Mouse (Mus musculus): Measurements from ENCODE around the gene Atf5.
A peak's percentile ranks its signal among the peaks of the same experiment; 100 is the strongest.

Atf5 gene

DNA sequence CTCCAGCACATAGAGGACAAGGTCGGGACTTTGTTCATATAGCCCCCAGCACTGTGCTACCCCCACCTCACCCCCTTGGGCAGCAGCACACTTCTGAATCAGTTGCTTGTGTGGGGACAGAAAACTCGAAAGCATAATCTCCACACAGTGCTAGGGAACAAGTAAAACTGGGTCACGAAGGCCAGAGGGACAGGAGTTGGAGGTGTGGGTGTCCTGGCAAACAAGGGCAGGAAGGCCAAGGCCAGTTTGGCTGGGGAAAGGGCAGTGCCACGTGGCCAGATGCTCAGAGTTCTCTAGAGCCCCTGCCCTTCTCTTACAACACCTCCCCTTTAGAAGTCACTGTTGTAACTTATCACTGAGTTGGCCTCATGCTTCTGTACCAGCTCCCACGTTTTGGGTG, 3.4 kb upstream of the Atf5 start:
- no peak for DNase-seq (ENCODE audit: low read depth)

DNA sequence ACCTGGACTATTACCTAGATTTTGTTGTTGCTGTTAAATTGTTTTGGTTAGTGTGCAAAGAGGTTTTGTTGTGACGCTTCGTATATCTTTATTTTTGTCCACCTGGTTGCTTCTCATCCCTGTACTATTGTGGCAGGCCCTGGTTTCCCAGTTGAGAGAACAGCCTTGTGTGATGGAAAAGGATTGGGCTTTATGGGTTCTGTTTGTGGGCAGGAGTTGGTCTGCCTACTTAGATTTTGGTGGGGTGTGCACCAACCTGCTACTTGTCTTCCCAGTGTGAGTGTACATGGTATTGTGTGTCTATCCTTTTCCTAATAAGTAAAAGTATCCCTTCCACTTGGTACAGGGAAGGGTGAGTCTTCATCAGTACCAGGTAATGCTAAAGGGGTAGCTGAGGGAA, 2.9 kb upstream of the Atf5 start:
- DNase-seq (ENCODE audit: low read depth): no peak

DNA sequence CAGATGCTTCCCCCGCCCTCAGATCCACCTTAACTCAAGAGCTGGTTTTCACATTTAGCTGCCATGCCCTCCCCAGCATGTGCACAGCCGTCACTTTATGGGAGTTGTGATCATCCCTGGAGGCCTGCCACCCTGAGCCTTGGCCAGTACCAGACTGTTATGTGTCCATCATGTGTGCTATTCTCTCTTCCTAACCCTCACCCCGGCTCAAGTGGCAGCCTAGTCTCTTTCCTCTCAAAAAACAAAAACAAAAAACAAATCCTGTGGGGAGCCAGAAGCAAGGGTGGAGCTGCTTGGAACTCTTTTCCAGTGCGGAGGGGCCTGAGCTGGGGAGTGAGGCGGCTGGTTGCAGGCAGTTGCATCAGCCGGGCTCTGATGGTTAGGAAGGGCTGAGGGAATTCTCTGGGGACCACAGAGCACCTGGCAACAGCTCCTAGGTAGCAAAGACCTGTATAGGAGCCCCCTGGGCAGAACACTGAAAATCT, 2.3 kb upstream of the Atf5 start:
- no peak for DNase-seq (ENCODE audit: low read depth)

DNA sequence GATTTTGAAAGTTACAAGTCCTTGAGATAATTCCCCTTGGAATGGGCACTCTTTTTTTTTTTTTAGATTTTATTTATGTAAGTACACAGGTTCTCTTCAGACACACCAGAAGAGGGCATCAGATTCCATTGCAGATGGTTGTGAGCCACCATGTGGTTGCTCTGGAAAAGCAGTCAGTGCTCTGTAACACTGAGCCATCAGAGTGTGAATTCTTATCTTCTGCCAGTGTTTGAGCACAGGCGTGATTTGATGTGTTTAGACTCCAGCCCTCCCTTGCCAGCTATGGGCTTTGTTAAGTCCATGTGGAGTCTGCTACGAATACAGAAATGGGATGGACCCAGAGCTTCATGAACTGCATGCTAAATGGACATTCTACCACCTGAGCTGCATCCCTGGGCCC, 1.7 kb upstream of the Atf5 start:
- DNase-seq (ENCODE audit: low read depth): no peak

DNA sequence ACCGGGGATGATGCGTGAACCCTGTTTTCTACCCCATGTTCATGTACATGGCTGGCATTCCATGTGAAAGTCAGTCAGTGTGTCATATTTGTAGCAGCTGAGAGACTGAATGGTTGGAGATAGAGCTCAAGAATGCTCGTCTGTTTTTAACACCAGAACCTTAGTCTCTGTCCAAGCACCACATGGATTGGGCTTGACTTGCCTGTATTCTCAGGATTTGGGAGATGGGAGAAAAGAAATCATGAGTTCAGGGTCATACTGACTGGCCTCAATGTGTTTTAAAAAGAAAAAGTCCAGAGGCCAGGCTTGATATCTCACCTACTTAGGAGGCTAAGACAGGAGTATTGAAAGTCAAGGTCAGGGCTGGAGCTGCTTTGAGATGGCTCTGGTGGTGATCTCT, 983 bp upstream of the Atf5 start:
- DNase-seq (ENCODE audit: low read depth): no peak

DNA sequence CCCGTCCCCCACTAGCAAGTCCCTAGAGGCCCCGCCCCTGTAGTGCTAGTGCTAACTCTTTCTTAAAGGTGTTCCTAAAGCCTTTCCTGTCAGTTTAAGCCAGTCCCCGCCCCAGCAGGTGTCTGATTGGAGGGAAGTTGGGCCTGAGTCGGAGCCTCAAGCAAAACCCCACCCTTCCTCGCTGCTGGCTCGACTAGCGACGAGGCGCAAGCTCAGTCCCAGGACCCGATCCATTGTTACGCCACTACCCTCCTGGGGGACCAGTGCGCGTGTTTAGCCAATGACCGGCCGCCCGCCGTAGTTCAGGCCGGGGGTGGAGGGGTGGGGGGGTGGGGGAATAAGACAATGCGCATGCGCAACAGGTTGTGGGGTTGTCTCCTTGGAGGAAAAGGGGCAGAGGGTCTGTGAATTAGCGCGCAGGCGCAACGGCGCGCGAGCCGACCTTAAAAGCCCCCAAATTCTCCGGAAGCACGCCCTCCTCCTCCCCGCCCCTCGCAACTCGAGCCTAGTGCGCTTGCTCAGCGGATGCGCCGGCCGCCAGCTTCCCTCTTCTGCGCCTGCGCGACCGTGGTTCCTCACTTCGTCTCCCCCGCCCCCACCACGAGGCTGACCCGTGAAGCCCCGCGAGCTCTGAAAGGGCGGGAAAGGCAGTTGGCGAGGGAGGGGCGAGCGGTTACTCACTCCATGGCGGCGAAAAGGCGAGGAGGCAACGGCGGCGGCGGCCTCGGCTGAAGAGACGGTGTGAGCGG, 563 bp downstream of the Atf5 start, which contains the start of the genes Nup62 and Il4i1:
TSS of gene Nup62 (plus strand) at position 368 of the 749 bp plus-strand sequence.
TSS of gene Il4i1 (plus strand) at position 667 of the 749 bp plus-strand sequence.
- peak; percentile 98 for DNase-seq (ENCODE audit: low read depth)

DNA sequence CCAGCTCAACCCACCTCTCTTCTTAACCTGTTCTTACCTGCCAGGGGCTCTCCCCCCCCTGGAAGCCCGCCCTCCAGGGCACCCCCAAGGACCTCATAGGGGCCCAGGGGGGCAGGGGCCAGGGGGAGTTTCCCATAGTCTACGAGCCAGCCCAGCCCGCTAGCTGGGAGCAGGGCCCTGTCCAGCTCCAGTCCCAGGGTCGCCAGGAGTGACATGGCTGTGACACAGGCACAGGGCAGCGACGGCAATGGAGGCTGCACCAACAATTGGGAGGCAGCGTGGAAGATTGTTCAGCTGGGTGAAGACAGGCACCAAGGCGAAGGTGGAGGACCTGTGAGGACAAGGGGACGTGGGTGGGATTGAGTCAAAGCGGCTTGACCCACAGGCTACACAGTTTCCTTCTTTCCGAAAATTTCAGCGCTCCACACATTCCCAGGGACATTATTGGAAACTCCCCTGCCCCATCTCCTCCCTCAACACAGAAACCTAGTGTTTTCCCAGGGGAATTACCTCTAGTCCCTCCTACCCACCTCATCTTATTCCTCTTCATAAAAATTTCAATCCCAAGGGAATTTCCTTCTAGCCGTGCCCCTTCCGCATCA, 1.4 kb downstream of the Atf5 start:
- no peak for DNase-seq (ENCODE audit: low read depth)

DNA sequence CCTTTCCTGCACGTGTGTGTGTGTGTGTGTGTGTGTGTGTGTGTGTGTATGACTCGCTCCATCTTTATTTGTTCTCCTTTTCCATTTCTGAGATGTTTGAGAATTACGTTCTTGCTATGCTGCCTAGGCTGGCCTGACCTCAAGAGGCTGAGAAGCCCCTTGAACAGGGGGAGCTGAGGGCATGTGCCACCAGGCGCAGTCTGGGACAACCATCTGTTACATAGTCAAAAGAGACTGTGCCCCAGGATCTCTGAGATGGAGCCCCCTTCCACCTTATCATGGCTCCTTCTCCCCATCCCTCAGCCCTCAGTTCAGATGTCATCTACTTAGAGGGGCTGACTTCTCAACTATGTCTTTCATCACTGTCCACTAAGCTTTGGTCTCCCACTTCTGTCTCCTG, 2.0 kb downstream of the Atf5 start:
- no peak for DNase-seq (ENCODE audit: low read depth)

DNA sequence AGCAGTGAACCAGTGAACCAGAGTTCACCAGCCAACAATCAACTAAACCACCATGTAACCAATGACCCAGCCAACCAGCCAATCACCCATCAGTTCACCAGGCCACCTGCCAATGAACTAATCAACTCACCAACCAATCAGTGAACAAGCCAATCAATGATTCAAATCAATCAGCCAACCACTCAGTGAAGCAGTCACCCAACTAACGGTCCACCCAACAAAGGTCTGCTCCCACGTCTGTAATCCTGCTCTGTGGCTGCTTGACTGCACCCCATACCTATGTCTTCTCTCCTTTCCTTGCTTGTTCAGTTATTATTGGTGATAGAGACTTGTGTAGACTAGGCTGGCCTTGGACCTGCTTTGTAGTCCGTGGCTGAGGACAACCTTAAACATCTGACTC, 2.5 kb downstream of the Atf5 start:
- no peak for DNase-seq (ENCODE audit: low read depth)

DNA sequence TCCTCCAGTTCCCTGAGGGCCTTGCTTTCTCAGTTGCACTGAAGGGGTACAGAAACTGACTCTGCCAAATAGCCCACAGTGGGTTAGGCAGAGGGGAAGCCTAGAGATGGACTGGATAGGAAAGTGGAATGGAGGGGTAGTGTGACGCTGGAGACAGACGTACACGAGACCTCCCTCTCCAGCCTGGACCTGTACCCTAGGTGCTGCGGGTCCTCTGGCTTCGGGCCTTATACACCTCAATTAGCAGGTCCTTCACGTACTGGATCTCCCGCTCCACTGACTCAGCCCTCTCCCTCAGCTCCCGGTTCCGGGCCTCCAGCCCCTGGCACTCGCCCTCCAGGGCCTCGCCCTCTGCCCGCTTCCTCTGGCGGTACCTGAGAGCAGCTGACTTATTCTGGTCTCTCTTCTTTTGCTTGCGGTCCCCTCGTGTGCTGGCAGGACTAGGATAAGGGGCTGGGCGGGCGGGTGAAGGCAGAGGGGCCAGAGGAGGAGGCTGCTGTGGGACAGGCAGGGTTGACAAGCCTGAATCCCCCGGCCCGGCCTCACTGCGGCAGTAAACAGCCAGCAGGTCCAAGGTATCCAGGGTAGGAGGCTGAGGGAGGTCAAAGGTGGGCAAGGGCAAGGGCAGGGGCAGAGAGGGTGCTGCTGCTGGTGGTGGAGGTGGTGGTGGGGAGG, 3.7 kb downstream of the Atf5 start:
- no peak for DNase-seq (ENCODE audit: low read depth)

DNA sequence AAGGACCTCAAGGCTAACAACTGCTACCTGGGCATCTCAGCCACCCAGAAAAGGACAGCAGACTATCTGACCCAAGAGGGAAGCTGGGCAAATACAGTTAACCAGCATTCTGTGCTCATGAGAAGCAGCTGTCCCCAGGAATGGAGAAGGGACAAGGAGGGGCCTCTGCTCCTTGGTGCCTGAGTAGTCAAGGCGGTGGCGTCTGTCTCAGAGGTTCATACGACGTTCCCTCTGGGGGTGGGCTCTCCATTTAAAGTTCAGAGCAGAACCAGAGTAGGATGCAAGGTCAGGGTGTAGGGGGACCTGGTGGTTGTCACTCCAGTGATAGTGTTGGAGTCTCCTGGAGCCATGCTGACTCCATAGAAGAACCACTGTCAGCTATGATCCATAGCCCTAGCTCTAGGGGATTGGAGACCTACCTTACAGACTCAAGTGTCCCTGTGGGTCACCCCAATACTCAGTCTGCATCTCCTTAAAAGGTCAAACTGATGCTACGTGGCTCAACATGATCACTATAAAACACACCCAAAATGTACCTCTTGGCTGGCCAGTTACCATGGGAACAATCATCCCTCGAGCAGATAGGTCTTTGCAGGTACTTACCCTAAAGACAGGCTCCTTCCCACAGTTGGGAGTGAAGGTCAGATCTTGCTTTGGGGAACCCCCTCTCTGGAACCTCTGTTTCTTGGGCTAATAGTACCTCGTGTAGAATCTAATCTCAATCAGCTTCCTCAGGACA, 5.5 kb downstream of the Atf5 start:
- no peak for DNase-seq (ENCODE audit: low read depth)

DNA sequence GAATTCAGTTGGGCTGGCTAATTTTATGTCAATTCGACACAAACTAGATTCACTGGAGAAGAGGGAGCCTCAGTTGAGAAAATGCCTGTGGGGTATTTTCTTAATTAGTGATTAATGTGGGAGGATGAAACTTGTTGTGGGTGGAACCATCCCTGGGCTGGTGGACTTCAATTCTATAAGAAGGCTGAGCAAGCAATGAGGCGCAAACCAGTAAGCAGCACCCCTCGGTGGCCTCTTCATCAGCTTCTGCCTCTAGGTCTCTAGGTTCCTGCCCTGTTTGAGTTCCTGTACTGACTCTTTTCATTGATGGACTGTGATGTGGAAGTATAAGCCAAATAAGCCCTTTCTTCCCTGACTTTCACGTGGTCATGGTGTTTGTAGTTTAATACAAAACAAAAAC, 6.1 kb downstream of the Atf5 start:
- no peak for DNase-seq (ENCODE audit: low read depth)

DNA sequence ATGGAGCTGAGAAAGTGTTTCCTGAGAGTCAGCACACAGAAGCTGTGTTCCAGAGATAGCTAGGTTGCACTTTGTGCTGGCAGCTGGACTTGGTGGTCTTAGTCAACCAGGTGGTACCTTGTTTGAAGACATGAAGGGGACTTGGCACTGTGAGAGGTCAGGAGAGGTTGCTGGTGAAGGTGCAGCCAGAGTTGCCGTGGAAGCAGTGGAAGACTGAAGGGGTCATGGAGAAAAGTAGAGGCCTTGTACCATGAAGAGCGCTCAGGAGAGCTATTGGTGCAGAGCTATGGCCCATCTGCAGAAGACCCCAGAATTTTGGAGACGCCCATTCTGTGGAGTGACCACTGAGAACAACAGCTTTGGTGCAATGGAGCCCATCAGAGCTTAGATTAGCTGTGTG, 7.0 kb downstream of the Atf5 start:
- no peak for DNase-seq (ENCODE audit: low read depth)

DNA sequence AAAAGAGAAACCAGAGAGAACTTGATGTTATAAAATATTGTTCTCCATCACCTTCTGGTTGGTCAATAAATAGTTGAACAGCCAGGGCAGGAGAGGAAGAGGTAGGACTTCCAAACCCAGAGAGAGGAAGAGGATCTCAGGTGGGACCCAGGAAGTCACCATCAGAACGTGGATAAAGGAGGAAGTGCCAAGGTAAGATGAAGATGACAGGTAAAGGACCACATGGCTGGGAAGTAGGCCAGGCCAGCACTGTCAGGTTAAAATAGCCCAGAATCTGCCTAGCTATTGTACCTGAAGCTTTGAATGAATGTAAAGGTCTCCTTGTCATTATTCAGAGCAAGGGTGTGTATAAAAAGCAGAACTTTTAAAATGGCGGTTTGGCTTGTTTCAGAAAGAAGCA, 7.5 kb downstream of the Atf5 start:
- DNase-seq (ENCODE audit: low read depth): no peak

DNA sequence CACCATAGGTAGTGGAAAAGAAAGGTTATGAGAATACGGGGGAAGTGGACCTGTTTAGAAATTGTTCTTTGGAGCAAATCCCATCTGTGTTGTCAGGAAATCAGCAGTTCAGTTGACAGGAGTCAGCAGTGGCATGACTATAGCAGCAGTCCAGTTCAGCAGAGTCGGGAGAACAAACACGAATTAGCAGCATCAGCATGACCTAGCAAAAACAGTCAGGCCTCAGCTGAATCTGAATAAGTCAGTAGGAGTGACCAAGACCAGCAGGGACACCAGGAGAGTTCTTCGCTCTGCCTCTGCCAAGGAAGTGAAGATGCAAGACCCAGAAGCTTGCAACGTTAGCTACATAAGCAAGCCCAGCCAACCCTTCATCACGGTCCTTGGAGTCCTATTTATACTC, 23.7 kb downstream of the Atf5 start:
- DNase-seq (ENCODE audit: low read depth): no peak

DNA sequence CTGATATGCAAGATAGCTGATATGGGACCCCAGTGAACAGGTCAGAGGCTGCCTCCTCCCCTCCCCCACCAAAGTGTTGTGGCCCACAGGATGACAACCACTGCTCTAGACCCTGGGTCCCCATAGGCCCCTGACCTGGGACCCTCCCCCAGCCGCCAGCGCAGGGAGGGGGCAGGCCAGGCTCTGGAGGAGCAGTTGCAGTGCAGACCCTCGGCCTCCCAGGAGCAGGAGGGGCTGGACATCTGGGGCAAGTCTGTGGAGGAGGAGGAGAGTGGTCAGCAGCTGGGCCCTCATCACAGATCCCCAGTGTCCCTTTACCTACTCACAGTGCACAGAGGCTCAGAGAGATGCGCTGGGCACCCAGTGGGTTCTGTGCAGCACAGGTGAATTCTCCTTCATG, 26.4 kb downstream of the Atf5 start:
- DNase-seq (ENCODE audit: low read depth): no peak

DNA sequence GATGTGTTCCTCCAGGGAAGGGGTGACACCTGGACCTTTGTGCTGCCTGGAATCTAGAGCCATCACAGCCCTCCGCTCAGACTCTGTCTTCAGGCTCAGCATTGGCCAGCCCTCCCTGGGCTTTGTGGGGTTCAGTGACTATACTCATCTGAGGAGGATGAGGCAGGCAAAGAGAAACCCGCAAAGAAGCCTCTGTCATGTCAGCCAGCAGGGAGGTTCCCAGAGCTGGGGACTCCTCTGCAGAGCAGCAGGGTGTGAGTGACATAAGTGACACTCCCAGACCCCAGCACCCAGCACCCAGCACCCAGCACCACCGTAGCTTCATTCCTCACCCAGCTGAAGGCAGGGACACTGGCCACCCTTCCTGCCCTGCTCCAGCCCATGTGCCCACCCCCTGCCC, 26.9 kb downstream of the Atf5 start:
- DNase-seq (ENCODE audit: low read depth): no peak

DNA sequence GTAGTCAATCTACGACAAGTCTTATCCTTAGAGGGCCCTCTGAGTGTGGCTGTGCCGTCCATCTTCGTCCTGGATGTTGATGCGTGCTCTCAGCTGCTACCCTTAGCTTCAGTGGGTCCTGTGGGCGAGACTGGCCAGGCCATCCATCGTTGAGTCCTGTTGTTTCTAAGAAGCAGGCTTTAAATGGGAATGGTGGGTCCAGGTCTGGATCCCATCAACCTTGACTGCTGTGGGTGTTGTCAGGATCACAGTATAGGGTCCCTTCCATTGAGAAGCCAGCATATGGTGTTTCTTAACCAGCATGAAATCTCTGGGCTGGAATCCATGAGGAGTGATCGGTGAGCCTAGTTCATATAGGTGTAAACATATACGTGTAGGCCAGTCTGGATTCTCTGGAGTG, 36.4 kb downstream of the Atf5 start:
- no peak for DNase-seq (ENCODE audit: low read depth)

DNA sequence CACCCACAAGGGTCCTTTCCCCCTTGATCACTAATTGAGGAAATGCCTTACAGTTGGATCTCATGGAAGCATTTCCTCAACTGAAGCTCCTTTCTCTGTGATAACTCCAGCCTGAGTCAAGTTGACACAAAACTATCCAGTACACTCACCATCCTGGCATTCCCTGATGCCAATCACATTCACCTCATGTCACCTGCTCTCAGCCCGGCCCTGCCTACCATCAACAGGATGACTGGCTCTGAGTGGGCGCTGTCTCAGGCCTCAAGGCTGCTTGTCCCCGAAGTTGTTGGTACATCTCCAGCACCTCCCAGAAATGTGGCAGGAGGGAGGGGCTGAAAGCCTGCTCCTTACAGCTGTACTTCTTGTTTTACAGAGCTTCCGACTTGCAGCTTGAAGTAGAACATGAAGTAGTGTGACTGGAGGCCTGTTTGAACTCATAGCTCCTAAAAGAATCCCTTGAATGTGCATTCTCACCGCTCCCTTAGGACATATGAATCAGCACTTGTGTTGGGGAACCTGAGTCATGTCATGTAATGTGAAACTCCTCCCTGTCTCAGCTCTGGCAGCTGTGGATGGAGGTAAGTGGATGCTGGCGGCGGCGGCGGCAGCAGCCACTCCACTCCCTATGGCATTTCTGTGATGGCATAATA, 39.5 kb downstream of the Atf5 start:
- DNase-seq (ENCODE audit: low read depth): no peak

DNA sequence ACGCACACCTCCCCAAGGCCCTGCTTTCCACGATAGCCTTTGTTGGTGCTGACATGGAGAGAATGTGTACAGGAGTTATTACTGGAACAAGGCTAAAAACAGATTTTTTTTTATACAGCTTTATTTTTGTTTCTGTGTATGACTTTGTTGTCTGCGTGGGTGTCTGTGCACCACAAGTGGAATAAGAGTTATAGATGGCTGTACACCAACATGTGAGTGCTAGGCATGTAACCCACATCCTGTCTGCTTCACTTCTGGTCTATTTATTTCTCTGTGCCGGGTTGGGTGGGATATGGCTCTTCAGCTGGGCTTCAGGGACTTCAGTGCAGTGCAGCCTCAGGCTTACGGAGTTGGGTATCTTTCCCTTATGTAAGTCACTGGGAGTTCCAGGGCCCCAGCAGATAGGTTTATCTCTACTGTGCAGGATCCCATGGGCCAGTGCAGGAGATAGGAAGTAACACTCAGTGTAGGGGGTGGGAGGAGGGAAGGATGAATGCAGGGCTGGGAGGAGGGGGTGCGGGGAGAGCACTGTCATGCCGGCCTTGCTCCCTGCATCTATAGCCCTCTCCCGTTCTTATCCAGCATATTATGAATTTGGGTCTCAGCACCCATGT, 43.8 kb downstream of the Atf5 start:
- DNase-seq (ENCODE audit: low read depth): no peak

DNA sequence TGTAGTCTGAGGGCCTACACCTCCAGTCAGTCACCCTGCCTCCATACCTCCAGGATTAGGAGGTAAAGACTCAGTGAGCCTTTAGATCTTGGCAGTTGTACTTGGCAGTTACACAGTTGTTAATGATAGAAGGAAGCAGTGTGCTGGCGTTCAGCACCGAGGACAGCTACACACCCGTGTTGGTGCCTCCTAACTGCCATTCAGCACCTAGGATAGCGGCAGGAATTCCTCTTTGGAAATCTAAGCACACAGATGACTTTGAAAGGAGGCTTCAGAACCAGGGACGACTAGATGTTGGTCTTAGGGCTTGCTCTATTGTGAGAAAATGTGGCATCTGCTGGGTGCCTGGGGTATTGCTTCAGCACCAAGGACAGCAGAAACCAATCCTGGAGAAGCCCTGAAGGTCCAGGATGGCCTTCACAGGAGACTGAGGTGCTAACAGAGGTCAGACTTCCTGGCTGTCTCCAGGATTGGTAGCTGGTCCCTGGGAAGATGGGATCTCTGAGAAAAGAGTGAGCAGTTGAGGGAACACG, 46.3 kb downstream of the Atf5 start:
- peak; percentile 58 for DNase-seq (ENCODE audit: low read depth)

All from c-Kit-positive CD71-negative TER-119-negative erythroid progenitor cells, embryonic 14.5 days (primary cell).